Mouse (Mus musculus) CH12.LX (cell line): ENCODE data around the gene Apba2. TPM values are rescaled to one million over a fixed set of nuclear protein-coding genes. Genes with fewer than 3 reads are reported as not detected.

Source experiments
- DNase-seq: peaks from one replicate; pipeline ENCODE4 v3.0.0-alpha.2; 2013; ENCODE audit errors: extremely low read depth
- H3K27ac ChIP-seq: 2 replicates; pipeline ENCODE4 v1.5.1; 2012; ENCODE audit warnings: low read depth, mild to moderate bottlenecking, control low read depth, moderate library complexity; ENCODE audit not compliant: insufficient read depth
- H3K27me3 ChIP-seq: replicated peaks from 2 replicates; pipeline ENCODE3; 2012; ENCODE audit warnings: inconsistent platforms
- H3K36me3 ChIP-seq, 2 experiments: replicated peaks in 1 of 2; 2 replicates each; pipeline versions ENCODE3 to v1.6.1; 2012; ENCODE audit warnings: inconsistent platforms in 1 of 2, low read length in 1 of 2, mild to moderate bottlenecking in 1 of 2, mixed read lengths in 1 of 2, moderate library complexity in 1 of 2; ENCODE audit not compliant: control insufficient read depth in 1 of 2, insufficient read depth in 1 of 2
- H3K4me1 ChIP-seq, 2 experiments: 2 replicates each; pipeline ENCODE4 v1.6.1; 2012; ENCODE audit warnings: inconsistent platforms in 1 of 2, moderate library complexity in 1 of 2; ENCODE audit not compliant: insufficient read depth in 2 of 2, control insufficient read depth in 1 of 2
- H3K4me2 ChIP-seq: 2 replicates; pipeline ENCODE4 v1.6.1; 2012; ENCODE audit warnings: low read depth, mild to moderate bottlenecking, control low read depth; ENCODE audit not compliant: poor library complexity, insufficient read depth, severe bottlenecking
- H3K4me3 ChIP-seq, 3 experiments: fragments of 150-350 bp in 1 of 3; sonication (generic) in 1 of 3; replicated peaks in 1 of 3; 2 replicates each; pipeline versions ENCODE3 to v1.5.1; 2011 to 2012; ENCODE audit warnings: low read depth in 2 of 3, low read length in 2 of 3, mild to moderate bottlenecking in 2 of 3, moderate library complexity in 2 of 3, control low read depth in 1 of 3, improper control_type of control experiment in 1 of 3, inconsistent platforms in 1 of 3, mixed read lengths in 1 of 3; ENCODE audit not compliant: poor library complexity in 1 of 3
- H3K79me2 ChIP-seq: replicated peaks from 2 replicates; pipeline ENCODE4 v1.6.1; 2012; ENCODE audit warnings: mild to moderate bottlenecking, moderate library complexity; ENCODE audit not compliant: control insufficient read depth, poor library complexity, insufficient read depth, severe bottlenecking; ENCODE audit errors: extremely low read depth
- H3K9ac ChIP-seq: 2 replicates; pipeline ENCODE4 v1.6.1; 2012; ENCODE audit warnings: low read depth, mild to moderate bottlenecking, control low read depth, moderate library complexity; ENCODE audit not compliant: insufficient read depth
- H3K9me3 ChIP-seq: replicated peaks from 2 replicates; pipeline ENCODE3; 2012; ENCODE audit warnings: low read length, inconsistent platforms, mixed read lengths
- CHD1 ChIP-seq: IDR thresholded peaks from 2 replicates; pipeline ENCODE4 v1.6.1; 2012; ENCODE audit warnings: low read depth, low read length, improper control_type of control experiment, inconsistent platforms
- CHD2 ChIP-seq: IDR thresholded peaks from 2 replicates; pipeline ENCODE4 v1.6.1; 2011; ENCODE audit warnings: low read length, improper control_type of control experiment
- E2F4 ChIP-seq: IDR thresholded peaks from 2 replicates; pipeline ENCODE4 v1.6.1; 2011; ENCODE audit warnings: low read depth, low read length, improper control_type of control experiment; ENCODE audit not compliant: insufficient replicate concordance
- ELF1 ChIP-seq: IDR thresholded peaks from 2 replicates; pipeline ENCODE4 v1.6.1; 2014; ENCODE audit warnings: low read depth, mild to moderate bottlenecking, inconsistent platforms, low read length, improper control_type of control experiment
- EP300 ChIP-seq: IDR thresholded peaks from 2 replicates; pipeline ENCODE4 v1.6.1; 2011; ENCODE audit warnings: low read length, improper control_type of control experiment
- ETS1 ChIP-seq: conservative IDR thresholded peaks from 2 replicates; pipeline ENCODE4 v1.6.1; 2012; ENCODE audit warnings: low read depth, mild to moderate bottlenecking, inconsistent platforms, low read length, improper control_type of control experiment, moderate library complexity
- GABPA ChIP-seq: IDR thresholded peaks from 2 replicates; pipeline ENCODE4 v1.6.1; 2012; ENCODE audit warnings: low read depth, low read length, improper control_type of control experiment, inconsistent platforms; ENCODE audit not compliant: insufficient replicate concordance
- IRF4 ChIP-seq: IDR thresholded peaks from 2 replicates; pipeline ENCODE4 v1.6.1; 2014; ENCODE audit warnings: low read depth, mild to moderate bottlenecking, inconsistent platforms, low read length, improper control_type of control experiment
- KAT2A ChIP-seq: IDR thresholded peaks from 2 replicates; pipeline ENCODE4 v1.6.1; 2012; ENCODE audit warnings: low read length, improper control_type of control experiment, inconsistent platforms; ENCODE audit not compliant: insufficient replicate concordance
- MAFK ChIP-seq: IDR thresholded peaks from 2 replicates; pipeline ENCODE4 v1.6.1; 2011; ENCODE audit warnings: low read length, improper control_type of control experiment; ENCODE audit not compliant: insufficient replicate concordance
- MAX ChIP-seq: IDR thresholded peaks from 2 replicates; pipeline ENCODE4 v1.6.1; 2011; ENCODE audit warnings: low read length, improper control_type of control experiment
- MXI1 ChIP-seq: IDR thresholded peaks from 2 replicates; pipeline ENCODE4 v1.6.1; 2011; ENCODE audit warnings: mild to moderate bottlenecking, low read depth, low read length, improper control_type of control experiment
- MYC ChIP-seq: IDR thresholded peaks from 2 replicates; pipeline ENCODE4 v1.6.1; 2011; ENCODE audit warnings: low read depth, mild to moderate bottlenecking, improper control_type of control experiment, low read length
- NELFE ChIP-seq: IDR thresholded peaks from 2 replicates; pipeline ENCODE4 v1.6.1; 2011; ENCODE audit warnings: low read depth, low read length, improper control_type of control experiment
- NRF1 ChIP-seq: IDR thresholded peaks from 2 replicates; pipeline ENCODE4 v1.6.1; 2014; ENCODE audit warnings: low read depth, mild to moderate bottlenecking, inconsistent platforms, low read length, improper control_type of control experiment, moderate library complexity
- PAX5 ChIP-seq: IDR thresholded peaks from 2 replicates; pipeline ENCODE4 v1.6.1; 2012; ENCODE audit warnings: low read length, inconsistent platforms, mixed read lengths
- POLR2A ChIP-seq: IDR thresholded peaks from 2 replicates; pipeline ENCODE4 v1.6.1; 2011; ENCODE audit warnings: low read depth, mild to moderate bottlenecking, improper control_type of control experiment, low read length
- POLR2AphosphoS2 ChIP-seq: IDR thresholded peaks from 2 replicates; pipeline ENCODE4 v1.6.1; 2011; ENCODE audit warnings: low read depth, low read length, improper control_type of control experiment
- SIN3A ChIP-seq: IDR thresholded peaks from 2 replicates; pipeline ENCODE4 v1.6.1; 2012; ENCODE audit warnings: low read length, improper control_type of control experiment, inconsistent platforms
- TCF12 ChIP-seq: IDR thresholded peaks from 2 replicates; pipeline ENCODE4 v1.6.1; 2014; ENCODE audit warnings: low read depth, mild to moderate bottlenecking, inconsistent platforms, low read length, improper control_type of control experiment
- UBTF ChIP-seq: IDR thresholded peaks from 2 replicates; pipeline ENCODE4 v1.6.1; 2012; ENCODE audit warnings: low read depth, mild to moderate bottlenecking, inconsistent platforms, low read length, improper control_type of control experiment, moderate library complexity
- USF1 ChIP-seq: IDR thresholded peaks from 2 replicates; pipeline ENCODE4 v1.6.1; 2014; ENCODE audit warnings: low read depth, mild to moderate bottlenecking, inconsistent platforms, low read length, improper control_type of control experiment
- ZNF384 ChIP-seq: IDR thresholded peaks from 2 replicates; pipeline ENCODE4 v1.6.1; 2012; ENCODE audit warnings: low read depth, low read length, improper control_type of control experiment, inconsistent platforms
- dilution Hi-C: fragments of 300-500 bp; cut with MboI; formaldehyde crosslinking; loops from 2 replicates; pipeline ENCODE4 v1.14.3; 2020; ENCODE audit warnings: low sequenced_read_pairs; ENCODE audit not compliant: extremely low pct_unique_long_range_greater_than_20kb, extremely low pct_ligation_motif_present
- in situ Hi-C: fragments of 300-500 bp; cut with MboI; formaldehyde crosslinking; loops from 3 replicates; pipeline ENCODE4 v1.14.3; 2019; ENCODE audit warnings: low sequenced_read_pairs, low pct_ligation_motif_present, low pct_unique_long_range_greater_than_20kb, mixed read lengths
- polyA plus RNA-seq: library from polyadenylated mRNA; unstranded; fragments of >175 nt; gene quantifications from 2 replicates; pipeline ENCODE4 v1.2.1, GENCODE M21; 2012; ENCODE audit warnings: low read depth; ENCODE audit not compliant: insufficient read length
- total RNA-seq, 2 experiments: library from RNA; depleted of rRNA; stranded (reverse); fragments of 300-350 nt in 1 of 2; fragments of >200 nt in 1 of 2; gene quantifications; 2 replicates each; pipeline ENCODE4 v1.2.3; 2012 to 2014

The Apba2 gene
- total and polyA plus RNA-seq, 3 experiments, result 0.19 TPM; not detected in 2

DNA sequence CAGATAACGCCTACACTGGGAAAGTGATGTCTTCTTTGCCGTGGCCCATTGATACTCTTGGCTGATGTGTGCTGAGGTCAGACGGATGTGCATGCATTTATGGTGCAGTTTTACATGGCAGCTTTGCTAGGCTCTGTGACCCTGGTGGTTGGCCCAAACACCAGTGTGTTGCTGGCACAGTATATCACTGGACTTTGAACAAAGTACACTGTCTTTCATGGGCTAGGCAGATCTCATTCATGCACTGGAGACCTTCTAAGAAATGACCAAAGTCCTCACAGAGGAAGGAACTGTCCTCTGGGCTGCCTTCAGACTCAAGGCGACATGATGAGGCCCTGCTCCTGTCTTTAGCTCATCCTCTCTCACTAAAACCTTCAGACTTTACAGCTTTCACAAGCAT is 166.5 kb downstream of the Apba2 start:
- no peaks in the 10 kb centered on the region for H3K4me1 ChIP-seq
- no peaks in the 10 kb centered on the region for H3K36me3 ChIP-seq
- dilution Hi-C loops, result no loop called here
- H3K4me3 ChIP-seq, result no peak overlapping the region
- no peak overlapping the region for H3K4me2 ChIP-seq
- no peak overlapping the region for H3K9ac ChIP-seq
- no peak for TF ChIP-seq CHD1
- TF ChIP-seq MAFK, result no peak
- TF ChIP-seq E2F4, result no peak
- no peak for TF ChIP-seq EP300
- no peak for TF ChIP-seq POLR2A
- TF ChIP-seq NELFE, result no peak
- no peak for TF ChIP-seq SIN3A
- TF ChIP-seq ETS1, result no peak
- no peak for TF ChIP-seq CHD2
- TF ChIP-seq USF1, result no peak
- TF ChIP-seq, all 38 proteins: peak for 0
- H3K9me3 ChIP-seq, result no peaks in the 10 kb centered on the region
- no peak for DNase-seq
- in situ Hi-C loops, result no loop called here
- H3K27ac ChIP-seq, result no peak overlapping the region
- no peaks in the 10 kb centered on the region for H3K79me2 ChIP-seq
- peaks cover 24% of the 10 kb centered on the region for H3K27me3 ChIP-seq

DNA sequence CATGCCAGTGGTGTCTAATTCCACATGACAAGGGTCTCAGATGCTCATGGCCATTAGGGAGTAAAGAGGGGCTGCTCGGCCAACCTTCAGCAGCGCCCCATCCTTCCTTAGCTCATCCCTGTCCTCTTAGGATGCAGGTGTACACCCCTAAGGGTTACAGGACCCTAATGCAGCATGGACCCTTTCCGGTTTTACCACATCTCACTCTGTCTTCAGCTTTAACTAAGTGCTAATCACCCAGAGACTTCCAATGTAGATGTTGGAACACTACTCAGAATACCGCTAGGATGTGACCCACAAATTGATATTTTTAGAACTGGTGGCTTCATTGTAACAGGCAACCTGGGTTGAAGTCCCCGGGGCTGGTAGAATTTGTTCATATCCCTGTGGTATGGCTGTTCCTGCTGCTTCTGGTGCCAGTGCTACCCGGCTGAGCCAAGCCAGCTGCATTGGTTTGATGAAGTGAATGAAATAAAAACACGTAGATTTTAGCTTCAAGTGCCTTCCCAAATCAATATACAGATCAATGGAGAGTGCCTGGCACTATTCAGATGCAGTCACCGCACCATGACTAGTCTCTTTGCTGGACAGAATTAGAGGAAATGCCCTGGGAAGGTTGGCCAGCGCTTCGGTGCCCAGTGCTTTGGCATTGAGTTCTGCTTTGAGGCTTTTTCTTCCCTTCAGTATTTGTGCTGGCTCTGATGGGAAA is 178.4 kb downstream of the Apba2 start:
- H3K27ac ChIP-seq, result no peak overlapping the region
- H3K4me2 ChIP-seq, result no peak overlapping the region
- no peak overlapping the region for H3K9ac ChIP-seq
- no peak for TF ChIP-seq MAFK
- no peak for TF ChIP-seq POLR2AphosphoS2
- no peak for TF ChIP-seq MYC
- no peak for TF ChIP-seq MXI1
- no peak for TF ChIP-seq TCF12
- no peak for TF ChIP-seq ZNF384
- TF ChIP-seq PAX5, result no peak
- no peak for TF ChIP-seq USF1
- no peak for TF ChIP-seq KAT2A
- no peak for TF ChIP-seq NRF1
- no peak for TF ChIP-seq GABPA
- TF ChIP-seq IRF4, result no peak
- TF ChIP-seq UBTF, result no peak
- TF ChIP-seq SIN3A, result no peak
- TF ChIP-seq ELF1, result no peak
- no peak for TF ChIP-seq MAX
- dilution Hi-C loops (no loop called here), in situ Hi-C loops (no loop called here)
- H3K9me3 ChIP-seq, result no peaks in the 10 kb centered on the region
- H3K36me3 ChIP-seq, result no peaks in the 10 kb centered on the region
- no peak for DNase-seq
- no peaks in the 10 kb centered on the region for H3K79me2 ChIP-seq
- H3K4me1 ChIP-seq, result no peaks in the 10 kb centered on the region
- no peak overlapping the region for H3K4me3 ChIP-seq
- peaks cover 22% of the 10 kb centered on the region for H3K27me3 ChIP-seq
